Mouse (Mus musculus): ENCODE measurements around the gene Diablo.

GRCm38 (mm10) chr5:123572357-123573186 is 48.6 kb upstream of the Diablo start, which contains the start of gene Vps33a:
- no peak for TF ChIP-seq CTCF (IDR thresholded peaks at IDR 0.05; ENCODE audit: insufficient read depth, low read depth, low read length)
- TF ChIP-seq POLR2A (IDR thresholded peaks at IDR 0.05; ENCODE audit: insufficient read depth, low read depth, low read length), result peak; percentile 87
